Mouse (Mus musculus): ENCODE results near the gene Olfr1197. TPM values are rescaled to one million over a fixed set of nuclear protein-coding genes. Genes with fewer than 3 reads are reported as not detected.

The Olfr1197 gene
- not detected in 2 replicates for total RNA-seq (2021)
- long read RNA-seq = 0 reads

DNA sequence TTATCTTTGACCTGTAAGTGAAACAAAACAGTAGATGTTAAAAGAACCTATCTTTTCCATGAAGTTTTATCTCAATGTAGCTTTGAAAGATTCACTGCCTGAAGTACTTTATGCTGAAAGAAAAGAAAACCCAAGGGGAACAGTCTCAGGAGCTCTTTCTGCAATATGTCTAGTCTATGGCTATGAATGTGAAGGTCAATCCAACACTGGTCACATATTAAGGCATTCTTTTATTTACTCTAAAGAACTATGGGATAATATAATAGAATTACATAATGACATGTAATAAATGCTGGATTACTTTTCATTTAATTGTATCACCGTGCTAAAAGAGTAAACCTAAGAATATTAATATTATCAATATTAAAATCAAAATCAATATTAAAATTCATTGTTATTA lies at the start of gene Olfr1197:
Gene Olfr1197, minus strand, starts transcription at position 101 of the 400 bp plus-strand sequence.
- DNase-seq = no peak

DNA sequence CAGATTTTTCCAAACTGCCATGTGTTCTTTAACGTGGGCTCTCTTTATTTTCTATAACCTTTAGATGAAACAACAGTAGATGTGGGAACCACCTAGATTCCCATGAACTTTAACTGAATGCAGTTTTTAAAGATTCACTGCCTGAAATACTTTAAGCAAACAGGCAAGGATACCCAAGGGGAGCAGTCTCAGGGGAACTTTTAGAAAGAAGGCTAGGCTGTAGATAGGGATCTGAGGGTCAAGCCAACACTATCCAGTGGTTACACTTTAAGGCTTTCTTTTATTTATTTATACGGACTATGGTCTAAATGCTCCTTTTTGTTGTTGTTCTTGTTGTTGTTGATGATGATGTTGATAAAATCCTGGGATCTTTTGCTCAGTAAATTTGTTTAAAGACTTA lies 38.2 kb upstream of the Olfr1197 start, which contains the start of gene Olfr1200:
Gene Olfr1200, minus strand, starts transcription at position 101 of the 400 bp plus-strand sequence.
- no peak for DNase-seq

DNA sequence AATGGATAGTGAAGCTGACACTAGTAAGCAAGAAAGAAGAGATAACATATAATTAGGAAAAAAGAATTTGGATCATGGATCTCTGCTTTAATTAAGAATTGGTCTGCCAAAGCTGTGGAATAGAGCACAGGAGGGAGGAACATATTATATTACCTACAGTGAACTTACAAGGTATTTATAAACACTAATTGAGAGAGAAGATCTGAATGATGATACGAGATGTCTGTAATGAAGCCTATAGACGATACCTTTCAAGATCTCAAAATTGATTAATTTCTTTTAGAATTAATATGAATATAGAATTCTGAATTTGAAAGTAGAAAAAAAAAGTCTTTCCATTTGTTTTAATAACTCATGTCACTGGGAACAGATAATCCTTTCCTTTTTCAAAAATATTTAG lies 28.2 kb upstream of the Olfr1197 start, which contains the start of gene Olfr1199:
Gene Olfr1199, minus strand, starts transcription at position 101 of the 400 bp plus-strand sequence.
- no peak for DNase-seq

DNA sequence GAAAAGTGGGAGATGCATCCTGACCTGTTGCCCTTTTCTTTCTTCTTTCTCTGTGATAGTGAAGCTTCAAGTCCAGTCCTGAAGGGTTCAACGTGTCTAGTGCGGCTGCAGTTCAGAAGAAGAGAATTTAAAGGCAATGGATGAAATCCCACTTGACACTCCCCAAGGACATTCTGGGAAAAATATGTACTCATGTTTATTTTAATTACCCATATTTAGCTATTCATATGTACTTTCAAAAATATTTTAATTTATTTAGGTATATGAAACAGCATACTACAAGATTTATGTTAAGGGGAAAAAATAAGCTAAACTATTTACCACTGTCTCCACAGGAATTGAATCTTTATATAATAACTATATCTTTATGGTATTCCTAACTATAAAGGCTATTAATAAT lies 19.1 kb upstream of the Olfr1197 start, which contains the start of gene Olfr1198:
Gene Olfr1198, minus strand, starts transcription at position 101 of the 400 bp plus-strand sequence.
- no peak for DNase-seq

DNA sequence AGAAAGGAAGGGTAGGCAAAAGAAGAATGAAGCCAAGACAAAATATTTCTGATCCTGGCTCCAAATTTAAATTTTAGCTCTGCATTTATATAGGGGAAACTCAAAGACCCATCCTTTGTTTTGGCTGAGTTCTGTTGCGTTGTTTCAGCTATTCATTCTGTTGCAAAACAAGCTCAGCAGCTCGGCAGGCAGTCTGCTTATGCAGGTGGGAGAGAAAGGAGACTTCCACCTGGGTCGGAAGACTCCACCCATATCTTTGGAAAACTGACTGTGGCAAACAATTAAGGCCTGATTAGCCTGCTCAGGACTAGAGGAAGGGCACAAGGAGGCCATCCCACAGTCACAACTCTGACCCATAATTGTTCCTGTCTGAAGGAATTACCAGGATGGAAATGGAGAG lies 11.2 kb upstream of the Olfr1197 start:
- DNase-seq = no peak

DNA sequence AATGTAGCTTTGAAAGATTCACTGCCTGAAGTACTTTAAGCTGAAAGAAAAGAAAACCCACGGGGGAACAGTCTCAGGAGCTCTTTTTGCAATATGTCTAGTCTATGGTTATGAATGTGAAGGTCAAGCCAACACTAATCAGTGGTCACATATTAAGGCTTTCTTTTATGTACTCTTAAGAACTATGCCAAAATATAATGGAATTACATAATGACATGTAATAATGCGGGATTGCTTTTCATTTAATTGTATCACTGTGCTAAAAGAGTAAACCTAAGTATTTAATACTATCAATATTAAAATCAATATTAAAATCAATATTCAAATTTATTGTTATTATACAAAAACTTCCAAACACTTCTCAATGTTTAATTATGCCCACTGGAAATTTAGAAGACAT lies 27.7 kb downstream of the Olfr1197 start, which contains the start of gene Olfr1196:
Gene Olfr1196, minus strand, starts transcription at position 101 of the 400 bp plus-strand sequence.
- DNase-seq = no peak

DNA sequence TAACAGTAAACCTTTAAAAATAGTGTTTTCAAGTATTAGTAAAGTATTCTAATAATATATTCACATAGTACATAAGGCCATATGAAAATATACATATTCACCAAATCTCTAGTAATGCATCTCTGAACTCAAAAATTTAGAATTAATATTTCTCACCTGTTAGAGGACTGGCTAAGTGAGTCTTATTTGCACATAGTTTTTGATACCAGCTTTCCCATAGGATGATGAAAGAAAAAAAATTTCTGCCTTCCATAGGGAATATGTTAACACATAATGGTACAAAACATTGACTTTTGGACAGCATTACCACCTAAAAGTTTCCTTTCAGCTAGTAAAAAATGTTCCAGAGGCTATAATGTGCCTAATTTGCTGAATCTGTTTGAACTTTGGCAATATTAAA lies 43.1 kb downstream of the Olfr1197 start, which contains the start of gene Olfr1195:
Gene Olfr1195, minus strand, starts transcription at position 101 of the 400 bp plus-strand sequence.
- DNase-seq = no peak

Other genes starting within 250 kb of the Olfr1197 start
- not detected in 2 replicates for gene Olfr1184, start 248.8 kb downstream of the Olfr1197 start, total RNA-seq (2021)
- not detected in 2 replicates for gene Olfr1185-ps1, start 239.0 kb downstream of the Olfr1197 start, total RNA-seq (2021)
- not detected in 2 replicates for gene Olfr1186, start 213.8 kb downstream of the Olfr1197 start, total RNA-seq (2021)
- gene Olfr1188, start 175.4 kb downstream of the Olfr1197 start, total RNA-seq (2021) = not detected in 2 replicates
- gene Olfr1189, start 145.9 kb downstream of the Olfr1197 start, total RNA-seq (2021) = not detected in 2 replicates
- not detected in 2 replicates for gene Olfr1191-ps1, start 91.8 kb downstream of the Olfr1197 start, total RNA-seq (2021)
- gene Olfr1192-ps1, start 83.9 kb downstream of the Olfr1197 start, total RNA-seq (2021) = not detected in 2 replicates
- not detected in 2 replicates for gene Olfr1193, start 56.7 kb downstream of the Olfr1197 start, total RNA-seq (2021)
- not detected in 2 replicates for gene Olfr1195, start 43.2 kb downstream of the Olfr1197 start, total RNA-seq (2021)
- not detected in 2 replicates for gene Olfr1196, start 27.8 kb downstream of the Olfr1197 start, total RNA-seq (2021)
- not detected in 2 replicates for gene Olfr1198, start 19.0 kb upstream of the Olfr1197 start, total RNA-seq (2021)
- not detected in 2 replicates for gene Olfr1199, start 28.1 kb upstream of the Olfr1197 start, total RNA-seq (2021)
- gene Olfr1200, start 38.1 kb upstream of the Olfr1197 start, total RNA-seq (2021) = not detected in 2 replicates
- gene Olfr1201, start 60.7 kb upstream of the Olfr1197 start, total RNA-seq (2021) = not detected in 2 replicates
- not detected in 2 replicates for gene Olfr1202, start 82.1 kb upstream of the Olfr1197 start, total RNA-seq (2021)
- not detected in 2 replicates for gene Olfr1205, start 97.4 kb upstream of the Olfr1197 start, total RNA-seq (2021)
- not detected in 2 replicates for gene Olfr1204, start 116.9 kb upstream of the Olfr1197 start, total RNA-seq (2021)
- not detected in 2 replicates for gene Olfr1206, start 130.9 kb upstream of the Olfr1197 start, total RNA-seq (2021)
- not detected in 2 replicates for gene Olfr1208, start 169.9 kb upstream of the Olfr1197 start, total RNA-seq (2021)
- not detected in 2 replicates for gene Olfr1209, start 182.8 kb upstream of the Olfr1197 start, total RNA-seq (2021)
- gene Olfr1211, start 205.7 kb upstream of the Olfr1197 start, total RNA-seq (2021) = not detected in 2 replicates
- gene Olfr1212, start 221.6 kb upstream of the Olfr1197 start, total RNA-seq (2021) = not detected in 2 replicates
- not detected in 2 replicates for gene Gm13762, start 247.9 kb upstream of the Olfr1197 start, total RNA-seq (2021)

Measured in adrenal gland, postnatal 25 days (tissue).